Mouse (Mus musculus): ENCODE results near the gene Ccnb1. TPM values are rescaled to one million over a fixed set of nuclear protein-coding genes. Genes with fewer than 3 reads are reported as not detected.
A peak's percentile ranks its signal among the peaks of the same experiment; 100 is the strongest.
"Not testable (repeated sequence)": the region's sequence is repeated elsewhere in the genome, so short reads cannot be mapped to it uniquely, and the experiment has no call there.

Ccnb1 gene
- polyA plus RNA-seq, 1 experiment from 2014 or later, result 40.7 TPM

- WGBS, result 87% methylated on average over 5 of the region's 5 CpGs
- no peak for ATAC-seq (ENCODE audit: low FRiP score)
These were observed 35.6 kb downstream of the Ccnb1 start for GRCm38 (mm10) chr13:100750799-100751198.

DNA sequence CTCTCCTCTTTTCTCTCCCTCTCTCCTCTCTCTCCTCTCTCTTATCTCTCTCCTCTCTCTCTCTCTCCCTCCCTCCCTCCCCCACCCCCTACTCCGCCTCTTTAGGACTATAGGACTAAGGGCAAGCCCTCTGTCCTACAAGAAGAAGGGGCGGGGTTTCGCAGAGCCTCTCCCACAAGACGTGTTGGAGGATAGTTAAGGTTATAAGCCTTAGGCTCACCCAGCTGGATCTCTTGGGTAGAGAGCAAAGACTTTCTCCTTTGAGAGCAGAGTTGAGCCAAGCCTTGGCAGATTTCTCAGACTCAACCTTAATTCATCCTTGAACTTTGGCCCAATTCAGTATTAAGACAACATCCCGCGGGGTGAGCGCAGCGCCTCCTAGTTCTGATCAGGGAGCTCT, 37.7 kb downstream of the Ccnb1 start:
- no peaks in the 10 kb centered on the region for H3K36me3 ChIP-seq (replicated peaks; ENCODE audit: control insufficient read depth, insufficient read depth)
- DNase-seq (ENCODE audit: low spot score) (no peak), ATAC-seq (ENCODE audit: low FRiP score) (no peak)
- H3K9ac ChIP-seq, result no peak overlapping the region
- H3K9me3 ChIP-seq (ENCODE audit: control insufficient read depth, low read length), result no peaks in the 10 kb centered on the region
- H3K4me3 ChIP-seq (replicated peaks; ENCODE audit: low read length), result no peak overlapping the region
- no peaks in the 10 kb centered on the region for H3K27me3 ChIP-seq (ENCODE audit: control insufficient read depth, insufficient read depth, low read length)
- WGBS, result 49% methylated on average over 8 of the region's 8 CpGs
- H3K27ac ChIP-seq, result no peak overlapping the region
- no peak overlapping the region for H3K4me2 ChIP-seq (replicated peaks)
- peaks cover 4% of the 10 kb centered on the region; the same call in 1 of the 2 replicates for H3K4me1 ChIP-seq (replicated peaks; ENCODE audit: control insufficient read depth, insufficient read depth, low read length)

More at GRCm38 (mm10) chr13:100750799-100751198, 35.6 kb downstream of the Ccnb1 start:
- H3K4me1 ChIP-seq (replicated peaks; ENCODE audit: control insufficient read depth, insufficient read depth, low read length), result no peaks in the 10 kb centered on the region
- H3K4me3 ChIP-seq (replicated peaks; ENCODE audit: low read length), result no peak overlapping the region
- H3K4me2 ChIP-seq (replicated peaks), result no peak overlapping the region
- H3K9me3 ChIP-seq (ENCODE audit: control insufficient read depth, low read length), result no peaks in the 10 kb centered on the region
- H3K27me3 ChIP-seq (ENCODE audit: control insufficient read depth, insufficient read depth, low read length), result no peaks in the 10 kb centered on the region
- no peaks in the 10 kb centered on the region for H3K36me3 ChIP-seq (replicated peaks; ENCODE audit: control insufficient read depth, insufficient read depth)
- no peak for DNase-seq (ENCODE audit: low spot score)
- H3K27ac ChIP-seq, result no peak overlapping the region
- no peak overlapping the region for H3K9ac ChIP-seq

GRCm38 (mm10) chr13:100746090-100746489, 40.3 kb downstream of the Ccnb1 start:
- WGBS, result 93% methylated on average over 3 of the region's 3 CpGs
- Histone ChIP-seq H3K4me3 (replicated peaks; ENCODE audit: low read length) (no peak overlapping the region), H3K36me3 (replicated peaks; ENCODE audit: control insufficient read depth, insufficient read depth) (no peaks in the 10 kb centered on the region), H3K4me1 (replicated peaks; ENCODE audit: control insufficient read depth, insufficient read depth, low read length) (peaks cover 14% of the 10 kb centered on the region), H3K27ac (no peak overlapping the region), H3K27me3 (ENCODE audit: control insufficient read depth, insufficient read depth, low read length) (no peaks in the 10 kb centered on the region), H3K9me3 (ENCODE audit: control insufficient read depth, low read length) (no peaks in the 10 kb centered on the region), H3K9ac (no peak overlapping the region), H3K4me2 (replicated peaks) (no peak overlapping the region)
- DNase-seq (ENCODE audit: low spot score) (no peak), ATAC-seq (ENCODE audit: low FRiP score) (no peak)

GRCm38 (mm10) chr13:100744036-100744744, 42.2 kb downstream of the Ccnb1 start, which contains the start of gene Mrps36:
Gene Mrps36 (minus strand): TSS chr13:100744659.
- Histone ChIP-seq H3K4me1 (replicated peaks; ENCODE audit: control insufficient read depth, insufficient read depth, low read length) (peaks cover 14% of the 10 kb centered on the region), H3K9ac (peak within 1 kb of the TSS; percentile 81), H3K27me3 (ENCODE audit: control insufficient read depth, insufficient read depth, low read length) (no peaks in the 10 kb centered on the region), H3K9me3 (ENCODE audit: control insufficient read depth, low read length) (no peaks in the 10 kb centered on the region), H3K4me2 (replicated peaks) (peak within 1 kb of the TSS; percentile 66), H3K36me3 (replicated peaks; ENCODE audit: control insufficient read depth, insufficient read depth) (no peaks in the 10 kb centered on the region), H3K4me3 (replicated peaks; ENCODE audit: low read length) (peak within 1 kb of the TSS; percentile 66), H3K27ac (peak within 1 kb of the TSS; percentile 96)
- under 1% methylated on average over 52 of the region's 52 CpGs for WGBS
- peak; percentile 97 for ATAC-seq (ENCODE audit: low FRiP score)
- peak; percentile 89 for DNase-seq (ENCODE audit: low spot score)

DNA sequence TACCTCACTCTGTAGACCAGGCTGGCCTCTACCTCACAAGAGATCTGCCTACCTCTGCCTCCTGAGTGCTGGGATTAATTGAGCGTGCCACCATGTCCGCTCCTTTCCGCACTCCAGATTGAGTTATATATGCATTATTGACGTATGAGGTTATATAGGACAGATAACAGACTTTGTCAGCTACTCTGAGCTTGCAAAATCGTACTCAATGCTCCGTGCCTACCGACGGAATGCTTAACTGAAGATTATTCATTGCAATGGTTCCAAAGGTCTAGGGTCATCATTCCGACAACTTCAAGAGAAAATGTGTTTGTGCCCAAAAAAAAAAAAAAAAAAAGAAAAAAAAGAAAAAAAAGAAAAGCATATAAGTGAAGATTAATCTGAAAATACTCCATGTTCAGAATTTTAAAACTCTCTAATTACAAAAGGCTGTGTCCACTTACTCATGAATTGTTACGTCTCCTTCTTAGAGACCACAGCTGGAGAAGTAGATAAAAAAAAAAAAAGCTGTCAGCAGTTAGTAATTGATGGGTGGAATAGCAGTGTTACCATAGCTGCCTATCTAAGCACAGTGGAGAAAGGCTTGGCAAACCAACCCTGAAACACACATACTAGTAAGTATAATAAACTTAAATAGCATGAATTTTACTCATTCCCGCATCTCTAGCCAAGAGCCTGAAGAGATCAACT, 42.9 kb downstream of the Ccnb1 start:
- peak overlapping the region; percentile 66 for H3K4me2 ChIP-seq (replicated peaks)
- H3K4me1 ChIP-seq (replicated peaks; ENCODE audit: control insufficient read depth, insufficient read depth, low read length), result peaks cover 14% of the 10 kb centered on the region
- no peaks in the 10 kb centered on the region for H3K9me3 ChIP-seq (ENCODE audit: control insufficient read depth, low read length)
- ATAC-seq (ENCODE audit: low FRiP score), result peak; percentile 56
- peak overlapping the region; percentile 66 for H3K4me3 ChIP-seq (replicated peaks; ENCODE audit: low read length)
- DNase-seq (ENCODE audit: low spot score), result no peak
- WGBS, result 58% methylated on average over 11 of the region's 11 CpGs
- peak overlapping the region; percentile 96 for H3K27ac ChIP-seq
- H3K9ac ChIP-seq, result peak overlapping the region; percentile 81
- H3K27me3 ChIP-seq (ENCODE audit: control insufficient read depth, insufficient read depth, low read length), result no peaks in the 10 kb centered on the region
- 0 out of 2 replicates have a peak, but pooled peaks cover 3% of the 10 kb centered on the region for H3K36me3 ChIP-seq (replicated peaks; ENCODE audit: control insufficient read depth, insufficient read depth)

DNA sequence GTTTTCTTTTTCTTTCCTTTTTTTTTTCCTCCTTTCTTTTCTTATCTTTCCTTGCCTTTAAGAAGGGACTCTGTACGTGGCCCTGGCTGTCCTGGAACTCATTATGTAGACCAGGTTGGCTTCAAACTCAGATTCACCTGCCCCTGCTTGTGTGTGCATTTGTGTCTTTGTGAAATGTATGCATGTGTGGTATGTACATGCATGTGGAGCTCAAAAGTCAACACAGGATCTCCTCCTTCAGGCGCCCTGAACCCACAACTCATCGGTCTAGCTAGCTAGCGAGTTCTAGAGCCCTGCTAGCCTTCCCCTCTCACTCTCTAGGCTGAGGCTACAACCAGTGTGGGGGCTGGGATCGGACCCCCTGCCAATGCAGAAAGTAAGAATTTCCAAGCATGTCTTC, 43.5 kb downstream of the Ccnb1 start:
- H3K27ac ChIP-seq, result no peak overlapping the region
- H3K9me3 ChIP-seq (ENCODE audit: control insufficient read depth, low read length), result no peaks in the 10 kb centered on the region
- DNase-seq (ENCODE audit: low spot score), result no peak
- no peak overlapping the region for H3K9ac ChIP-seq
- H3K4me1 ChIP-seq (replicated peaks; ENCODE audit: control insufficient read depth, insufficient read depth, low read length), result peaks cover 14% of the 10 kb centered on the region
- no peak overlapping the region for H3K4me3 ChIP-seq (replicated peaks; ENCODE audit: low read length)
- no peak for ATAC-seq (ENCODE audit: low FRiP score)
- H3K4me2 ChIP-seq (replicated peaks), result peak overlapping the region; percentile 66; the same call in 1 of the 2 replicates
- no peaks in the 10 kb centered on the region for H3K27me3 ChIP-seq (ENCODE audit: control insufficient read depth, insufficient read depth, low read length)
- WGBS, result 92% methylated on average over 5 of the region's 5 CpGs
- peaks cover 6% of the 10 kb centered on the region; the same call in 1 of the 2 replicates for H3K36me3 ChIP-seq (replicated peaks; ENCODE audit: control insufficient read depth, insufficient read depth)

- H3K4me1 ChIP-seq (replicated peaks; ENCODE audit: control insufficient read depth, insufficient read depth, low read length), result peaks cover 12% of the 10 kb centered on the region
- no peak overlapping the region for H3K9ac ChIP-seq
- no peak overlapping the region for H3K4me2 ChIP-seq (replicated peaks)
- WGBS, result 96% methylated on average over 2 of the region's 2 CpGs
- ATAC-seq (ENCODE audit: low FRiP score) (no peak), DNase-seq (ENCODE audit: low spot score) (no peak)
- H3K27me3 ChIP-seq (ENCODE audit: control insufficient read depth, insufficient read depth, low read length), result no peaks in the 10 kb centered on the region
- no peaks in the 10 kb centered on the region for H3K9me3 ChIP-seq (ENCODE audit: control insufficient read depth, low read length)
- H3K36me3 ChIP-seq (replicated peaks; ENCODE audit: control insufficient read depth, insufficient read depth), result peaks cover 25% of the 10 kb centered on the region
- no peak overlapping the region for H3K4me3 ChIP-seq (replicated peaks; ENCODE audit: low read length)
- no peak overlapping the region for H3K27ac ChIP-seq
These were observed 53.6 kb downstream of the Ccnb1 start for GRCm38 (mm10) chr13:100732756-100733155.

DNA sequence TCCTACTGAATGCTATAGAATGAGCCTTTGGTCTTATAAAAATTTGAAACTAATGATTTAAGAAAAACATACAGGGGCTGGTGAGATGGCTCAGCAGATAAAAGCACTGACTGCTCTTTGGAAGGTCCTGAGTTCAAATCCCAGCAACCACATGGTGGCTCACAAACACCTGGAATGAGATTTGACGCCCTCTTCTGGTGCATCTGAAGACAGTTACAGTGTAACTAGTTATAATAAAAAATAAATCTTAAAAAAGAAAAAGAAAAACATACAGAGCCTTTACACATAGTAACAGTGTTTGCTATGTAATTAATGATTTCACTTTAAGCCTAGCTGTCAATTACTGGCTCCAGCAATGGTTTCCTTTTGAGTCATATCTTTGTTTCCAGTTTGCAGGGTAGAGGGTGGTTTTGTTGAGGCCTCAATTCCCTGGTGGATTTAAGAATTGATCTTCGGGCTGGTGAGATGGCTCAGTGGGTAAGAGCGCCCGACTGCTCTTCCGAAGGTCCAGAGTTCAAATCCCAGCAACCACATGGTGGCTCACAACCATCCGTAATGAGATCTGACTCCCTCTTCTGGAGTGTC, 54.8 kb downstream of the Ccnb1 start:
- Histone ChIP-seq H3K4me2 (replicated peaks) (peak overlapping the region; percentile 56; the same call in 1 of the 2 replicates), H3K36me3 (replicated peaks; ENCODE audit: control insufficient read depth, insufficient read depth) (peaks cover 28% of the 10 kb centered on the region), H3K4me1 (replicated peaks; ENCODE audit: control insufficient read depth, insufficient read depth, low read length) (peaks cover 12% of the 10 kb centered on the region), H3K9ac (peak overlapping the region; percentile 76; the same call in 1 of the 2 replicates)
- WGBS, result 86% methylated on average over 5 of the region's 6 CpGs
- H3K27me3 ChIP-seq (ENCODE audit: control insufficient read depth, insufficient read depth, low read length); DNase-seq (ENCODE audit: low spot score); H3K4me3 ChIP-seq (replicated peaks; ENCODE audit: low read length); ATAC-seq (ENCODE audit: low FRiP score); H3K9me3 ChIP-seq (ENCODE audit: control insufficient read depth, low read length); H3K27ac ChIP-seq: not testable (repeated sequence)

DNA sequence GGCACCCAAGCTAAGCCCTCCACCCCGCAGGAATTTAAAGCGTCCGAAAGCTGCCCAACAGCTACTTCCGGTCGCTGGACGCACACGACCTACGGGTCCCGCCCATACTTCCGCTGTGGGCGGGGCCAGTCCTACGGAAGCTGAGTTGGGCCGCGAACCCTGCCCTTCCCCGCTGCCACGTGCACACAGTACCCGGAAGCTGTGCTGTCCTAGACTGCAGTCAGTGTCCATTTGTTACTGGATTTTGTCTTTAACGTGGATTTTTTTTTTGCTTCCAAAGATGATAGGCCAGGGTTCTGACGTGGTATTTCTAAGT, 55.6 kb downstream of the Ccnb1 start, which contains the start of gene Cdk7:
TSS of gene Cdk7 (minus strand) at position 79 of the 316 bp plus-strand sequence.
- Histone ChIP-seq H3K4me2 (replicated peaks) (peak within 1 kb of the TSS; percentile 89), H3K27me3 (ENCODE audit: control insufficient read depth, insufficient read depth, low read length) (no peaks in the 10 kb centered on the region), H3K9ac (peak within 1 kb of the TSS; percentile 76), H3K4me3 (replicated peaks; ENCODE audit: low read length) (peak within 1 kb of the TSS; percentile 65), H3K4me1 (replicated peaks; ENCODE audit: control insufficient read depth, insufficient read depth, low read length) (peaks cover 12% of the 10 kb centered on the region), H3K36me3 (replicated peaks; ENCODE audit: control insufficient read depth, insufficient read depth) (peaks cover 23% of the 10 kb centered on the region), H3K9me3 (ENCODE audit: control insufficient read depth, low read length) (no peaks in the 10 kb centered on the region), H3K27ac (peak within 1 kb of the TSS; percentile 86)
- peak; percentile 99 for ATAC-seq (ENCODE audit: low FRiP score)
- 0% methylated on average over 19 of the region's 19 CpGs for WGBS
- DNase-seq (ENCODE audit: low spot score), result peak; percentile 97

Measured in hindbrain, embryonic 14.5 days (tissue).